Mouse (Mus musculus): ENCODE data around the gene Gm21972.

The Gm21972 gene

DNA sequence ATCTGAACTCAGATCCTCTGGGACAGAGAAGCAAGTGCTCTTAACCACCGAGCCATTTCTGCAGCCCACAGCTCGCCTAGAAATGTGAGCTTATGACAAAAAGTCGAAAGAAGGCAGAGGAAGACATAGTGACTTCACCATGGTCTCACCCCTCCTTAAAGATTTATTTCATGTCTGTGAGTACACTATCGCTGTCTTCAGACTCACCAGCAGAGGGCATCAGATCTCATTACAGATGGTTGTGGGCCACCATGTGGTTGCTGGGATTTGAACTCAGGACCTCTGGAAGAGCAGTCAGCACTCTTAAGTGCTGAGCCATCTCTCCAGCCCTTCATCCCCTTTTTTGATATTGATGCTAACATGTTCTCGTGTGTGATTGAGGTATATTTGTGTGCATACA lies 41.2 kb downstream of the Gm21972 start:
- DNase-seq, result no peak

GRCm38 (mm10) chr1:86176066-86176465 lies 42.6 kb downstream of the Gm21972 start:
- no peak for DNase-seq

DNA sequence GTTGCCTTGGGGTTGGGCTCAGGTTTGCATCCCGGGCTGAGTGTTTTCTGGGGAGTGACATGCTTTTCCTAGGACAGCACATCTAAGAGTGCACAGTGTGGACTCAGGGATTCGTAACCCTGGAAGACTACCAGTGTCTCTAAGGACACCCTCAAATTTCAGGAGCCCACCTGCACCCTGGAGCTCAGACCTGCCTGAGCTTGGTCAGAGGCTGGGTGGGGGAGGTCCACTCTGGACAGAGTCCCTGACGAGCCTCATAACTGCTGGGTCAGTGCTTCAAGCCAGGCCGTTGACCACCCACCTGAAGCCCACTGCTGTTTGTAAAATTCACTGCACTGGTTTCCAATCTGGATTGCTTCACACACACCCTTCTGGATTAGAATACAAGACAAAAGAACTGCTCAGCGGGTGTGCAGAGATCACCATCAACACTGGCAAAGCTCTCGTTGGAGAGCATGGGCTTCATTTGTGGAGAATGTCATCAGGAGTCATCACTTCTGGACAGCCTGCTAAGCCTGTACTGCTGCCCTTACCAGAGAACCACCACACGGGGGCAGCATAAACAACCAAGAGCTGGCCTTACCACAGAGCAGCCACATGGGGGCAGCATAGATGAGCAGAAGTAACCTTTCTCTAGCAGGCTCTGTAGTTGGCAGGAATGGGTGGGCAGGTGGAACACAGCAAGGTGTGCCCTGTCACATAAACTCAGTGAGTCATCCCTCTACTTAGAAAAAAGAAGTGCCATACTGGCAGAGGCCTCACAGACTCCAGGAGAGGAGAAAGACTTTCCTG lies 45.2 kb downstream of the Gm21972 start:
- peak; percentile 93 for DNase-seq

DNA sequence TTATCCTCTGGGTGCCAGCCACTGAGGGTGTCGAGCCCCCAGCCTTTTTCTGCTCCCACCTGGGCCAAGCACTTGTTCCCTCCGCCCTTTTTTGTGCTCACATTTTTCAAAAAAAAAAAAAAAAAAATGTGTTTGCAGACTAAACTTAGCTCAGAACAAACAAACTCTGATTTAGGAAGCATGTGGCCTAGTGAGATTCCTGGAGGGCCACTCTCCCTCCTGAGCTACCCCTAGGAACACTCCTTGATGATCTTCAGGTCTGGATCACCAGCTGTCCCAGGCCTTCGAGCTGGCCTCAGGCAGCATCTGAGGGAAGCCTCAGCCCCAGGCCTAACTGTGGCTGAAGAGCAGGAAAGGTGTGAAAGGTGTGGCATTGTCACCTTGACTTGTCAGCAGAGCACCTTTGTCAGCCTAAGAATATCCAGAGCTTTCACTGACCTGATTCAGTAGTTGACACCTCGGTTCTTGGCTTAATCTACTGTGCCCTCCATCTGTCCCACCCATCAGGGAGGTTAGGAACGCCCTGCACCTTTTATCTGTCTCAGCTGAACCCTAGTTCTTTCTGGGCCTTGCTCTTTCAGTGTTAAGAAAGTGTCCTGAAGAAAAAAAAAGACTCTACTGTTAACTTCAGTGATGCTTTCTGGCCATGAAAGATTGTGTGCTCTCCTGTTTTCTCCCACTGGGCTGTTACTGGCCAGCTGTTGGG lies 48.7 kb downstream of the Gm21972 start:
- DNase-seq, result peak; percentile 15

- no peak for DNase-seq
Measured at GRCm38 (mm10) chr1:86183577-86184263, 50.3 kb downstream of the Gm21972 start.

- DNase-seq, result no peak
Measured at GRCm38 (mm10) chr1:86186762-86187161, 53.3 kb downstream of the Gm21972 start.

GRCm38 (mm10) chr1:86187856-86188255 lies 54.4 kb downstream of the Gm21972 start:
- no peak for DNase-seq

- DNase-seq, result no peak
Measured at GRCm38 (mm10) chr1:86188271-86188670, 54.8 kb downstream of the Gm21972 start.

GRCm38 (mm10) chr1:86189034-86189702 lies 55.7 kb downstream of the Gm21972 start:
- no peak for DNase-seq

- no peak for DNase-seq
Measured at GRCm38 (mm10) chr1:86190843-86191242, 57.4 kb downstream of the Gm21972 start.

DNA sequence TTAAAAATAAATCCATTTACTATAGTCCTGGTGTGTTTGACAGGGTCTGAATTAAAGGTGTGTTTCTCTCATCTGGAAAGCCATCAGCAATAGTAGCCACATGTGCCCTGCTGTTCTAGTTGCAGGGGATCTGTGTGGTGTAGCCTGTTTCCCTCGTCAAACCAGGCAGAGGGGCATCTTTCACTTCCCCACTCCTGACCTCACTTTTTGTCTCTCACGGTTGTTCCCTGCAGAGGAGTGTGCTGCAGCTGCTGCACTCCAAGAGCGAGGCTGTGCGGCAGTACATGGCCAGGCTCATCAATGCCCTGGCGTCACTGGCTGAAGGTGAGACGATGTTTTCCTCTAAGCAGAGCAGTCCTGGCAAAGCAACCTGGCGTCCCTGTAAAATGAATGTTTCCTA lies 60.6 kb downstream of the Gm21972 start:
- DNase-seq, result no peak

DNA sequence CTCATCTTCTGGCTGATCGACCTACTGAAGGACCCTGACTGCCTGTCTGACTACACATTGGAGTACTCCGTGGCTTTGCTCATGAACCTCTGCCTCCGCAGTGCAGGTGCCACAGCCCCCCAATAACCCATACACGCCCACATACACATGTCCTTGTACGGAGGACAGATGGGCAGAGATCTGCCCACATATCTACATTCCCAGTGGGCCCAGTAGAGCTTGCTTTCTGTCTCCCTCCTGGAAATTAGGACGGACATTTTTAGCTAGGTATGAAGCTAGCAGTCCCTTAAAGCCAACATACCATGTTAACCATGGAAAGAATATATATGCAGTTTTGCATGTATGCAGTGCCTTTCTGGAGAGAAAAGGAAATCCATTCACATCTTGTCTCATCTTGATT lies 64.8 kb downstream of the Gm21972 start:
- no peak for DNase-seq

- DNase-seq, result no peak
Measured at GRCm38 (mm10) chr1:86199026-86199425, 65.6 kb downstream of the Gm21972 start.

- DNase-seq, result no peak
Measured at GRCm38 (mm10) chr1:86201312-86201711, 67.9 kb downstream of the Gm21972 start.

DNA sequence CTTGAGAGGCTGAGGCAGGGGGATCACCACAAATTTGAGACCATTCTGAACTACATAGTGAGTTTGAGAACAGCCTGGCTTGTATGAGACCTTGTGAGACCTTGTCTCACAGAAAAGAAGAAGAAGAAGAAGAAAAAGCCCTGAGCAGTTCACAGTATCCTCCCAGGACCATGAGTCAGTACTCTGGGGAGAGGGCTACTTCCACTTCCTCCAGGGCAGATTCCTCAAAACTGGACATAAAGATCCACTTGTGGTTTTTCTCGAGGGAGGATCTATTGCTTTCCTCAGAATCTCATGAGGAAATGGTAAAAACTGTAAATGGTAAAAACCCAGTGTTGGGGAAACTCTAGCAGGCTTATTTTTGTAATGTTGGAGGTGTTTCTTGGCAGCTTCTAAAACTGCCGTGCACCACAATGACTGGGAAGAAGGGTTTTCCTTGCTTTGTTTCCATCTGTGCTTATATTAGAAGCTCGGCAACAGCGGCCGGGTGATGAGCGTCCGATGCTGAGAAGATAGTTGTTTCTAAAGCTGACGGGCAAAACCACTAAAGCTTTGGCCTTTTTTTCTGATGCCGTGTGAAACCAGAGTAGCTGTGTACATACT lies 69.3 kb downstream of the Gm21972 start:
- no peak for DNase-seq

GRCm38 (mm10) chr1:86210676-86211075 lies 77.2 kb downstream of the Gm21972 start:
- DNase-seq, result no peak

DNA sequence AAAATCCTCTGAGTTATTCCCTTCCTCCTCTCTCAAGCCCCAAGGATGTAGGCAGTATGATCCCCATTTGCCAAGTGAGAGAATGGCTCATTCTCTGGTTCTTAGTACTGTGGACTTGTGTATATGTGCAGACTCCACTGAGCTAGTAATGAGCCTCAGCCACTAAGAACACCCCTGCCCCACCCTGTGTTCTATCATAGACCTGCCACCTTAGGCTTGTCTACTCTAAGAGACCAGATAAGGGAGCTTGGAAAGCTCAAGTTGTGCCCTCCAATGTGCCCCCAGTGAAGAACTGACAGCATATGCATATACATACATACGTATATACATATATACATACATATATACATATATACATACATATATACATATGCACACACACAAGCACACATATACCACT lies 78.1 kb downstream of the Gm21972 start:
- no peak for DNase-seq

All from cerebellum, adult 9-10 months (tissue).